Mouse (Mus musculus) urinary bladder, postnatal 36 days (tissue): Measurements from ENCODE around the gene Parp1.
A peak's percentile ranks its signal among the peaks of the same experiment; 100 is the strongest.
"Not testable (repeated sequence)": the region's sequence is repeated elsewhere in the genome, so short reads cannot be mapped to it uniquely, and the experiment has no call there.

Source experiments
- DNase-seq, 2 experiments: peaks; one replicate each; pipeline ENCODE4 v3.0.0; 2022; ENCODE audit warnings: low spot score in 2 of 2, mixed read lengths in 1 of 2

Gene Parp1

GRCm38 (mm10) chr1:180559454-180559853, 9.3 kb upstream of the Parp1 start:
- no peak for DNase-seq

DNA sequence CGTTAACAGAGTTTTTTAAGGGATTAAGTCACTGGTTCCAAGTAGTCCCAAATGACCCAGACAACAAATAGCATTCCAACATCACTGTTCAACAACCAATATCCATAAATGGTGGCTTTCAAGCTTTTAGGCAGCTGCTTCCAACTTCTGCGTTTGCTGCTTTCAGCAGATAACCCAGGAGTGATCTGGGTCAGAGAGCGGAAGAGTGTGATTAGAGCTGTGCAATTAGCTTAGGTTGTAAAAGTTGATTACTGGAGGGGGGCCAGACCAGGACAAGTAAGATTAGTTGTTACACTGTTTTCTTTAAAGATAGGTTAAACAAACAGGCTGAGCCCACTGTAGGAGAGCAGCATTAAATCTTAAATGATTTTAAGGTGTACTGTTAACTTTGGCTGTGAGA, 7.5 kb upstream of the Parp1 start:
- no peak for DNase-seq

- DNase-seq = no peak
Measured at GRCm38 (mm10) chr1:180564885-180565284, 3.8 kb upstream of the Parp1 start.

DNA sequence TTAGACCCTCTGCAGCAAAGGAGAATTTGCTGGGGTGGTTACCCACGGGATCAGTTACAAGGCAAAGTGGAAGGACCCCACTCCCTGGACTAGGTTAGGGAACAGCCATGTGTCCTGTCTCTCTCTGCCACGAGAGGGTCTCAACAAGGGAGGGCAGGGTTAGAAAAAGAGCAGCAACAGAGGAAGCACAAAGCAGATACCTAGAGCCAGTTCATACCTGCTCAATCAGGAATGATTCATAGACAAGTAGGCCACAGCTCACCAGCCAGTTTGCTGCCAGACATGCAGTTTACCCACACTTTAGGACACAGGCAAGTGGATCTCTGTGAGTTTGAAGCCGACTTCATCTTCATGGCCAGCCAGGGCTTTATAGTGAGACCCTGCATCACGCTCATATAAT, 963 bp upstream of the Parp1 start:
- DNase-seq = no peak

DNA sequence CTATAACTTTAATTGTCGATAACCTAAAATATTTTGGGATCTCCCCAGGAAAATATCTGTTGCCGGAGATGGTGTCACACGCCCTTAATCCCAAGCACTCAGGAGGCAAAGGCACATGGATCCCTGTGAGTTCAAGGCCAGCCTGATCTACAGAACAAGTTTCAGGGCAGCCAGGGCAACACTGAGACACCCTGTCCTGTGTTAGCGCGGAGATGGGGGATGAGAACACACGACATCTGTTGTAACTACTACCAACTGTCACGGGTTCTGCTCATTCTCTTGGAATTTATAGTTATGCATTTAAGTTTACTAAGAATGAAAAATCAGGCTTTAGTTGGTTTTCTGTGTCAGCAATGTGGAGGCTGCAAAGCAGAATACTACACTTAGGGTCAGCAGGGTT, 476 bp upstream of the Parp1 start:
- no peak for DNase-seq

DNA sequence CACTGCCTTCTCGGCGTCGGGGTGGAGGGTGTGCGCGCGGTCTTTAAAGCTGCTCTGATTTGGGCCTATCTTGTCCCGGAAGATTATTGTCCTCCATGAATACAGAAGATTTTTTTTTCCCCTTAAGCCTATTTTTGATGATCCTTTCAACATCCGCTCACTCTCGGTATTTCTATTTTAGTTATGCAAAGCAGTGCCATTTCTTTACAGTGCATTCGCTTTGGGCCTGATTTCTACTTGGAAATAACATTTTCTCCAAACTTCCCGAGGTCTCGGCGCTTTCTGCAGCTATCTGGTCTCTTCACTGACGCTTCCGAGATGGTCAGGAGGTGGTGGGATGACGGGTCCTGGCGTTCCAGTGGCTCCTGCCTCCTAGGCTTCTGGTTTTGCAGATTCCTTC, 729 bp downstream of the Parp1 start:
- no peak for DNase-seq

- DNase-seq = no peak
Measured at GRCm38 (mm10) chr1:180570181-180570580, 1.5 kb downstream of the Parp1 start.

DNA sequence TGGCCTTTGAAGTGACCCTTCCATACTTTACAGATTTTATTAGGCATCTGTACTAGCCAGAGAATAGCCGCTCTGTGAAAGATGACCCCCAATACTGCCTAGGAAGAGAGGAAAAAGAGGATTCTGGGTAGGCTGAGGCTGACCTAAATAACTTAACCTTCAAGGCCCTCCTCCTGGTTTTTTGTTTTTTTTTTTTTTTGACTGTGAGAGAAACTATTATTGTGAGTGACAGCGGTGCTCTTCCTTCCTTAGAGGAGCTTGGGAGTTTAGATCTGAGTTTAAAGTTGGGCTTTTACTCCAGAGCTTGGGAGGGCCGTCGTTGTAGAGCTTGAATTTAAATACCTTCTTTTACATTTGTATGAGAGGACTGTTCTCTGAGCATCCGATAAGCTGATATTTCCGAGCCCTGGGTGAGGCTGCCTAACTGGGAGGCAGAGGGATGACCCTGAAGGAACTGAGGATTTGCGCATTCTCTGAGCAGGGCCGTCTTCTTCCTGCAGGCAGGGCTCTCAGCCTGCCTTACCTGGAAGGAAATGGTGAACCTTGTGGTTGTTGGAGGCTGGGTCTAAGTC, 2.4 kb downstream of the Parp1 start:
- no peak for DNase-seq

GRCm38 (mm10) chr1:180571721-180572120, 3.0 kb downstream of the Parp1 start:
- DNase-seq = not testable (repeated sequence)

DNA sequence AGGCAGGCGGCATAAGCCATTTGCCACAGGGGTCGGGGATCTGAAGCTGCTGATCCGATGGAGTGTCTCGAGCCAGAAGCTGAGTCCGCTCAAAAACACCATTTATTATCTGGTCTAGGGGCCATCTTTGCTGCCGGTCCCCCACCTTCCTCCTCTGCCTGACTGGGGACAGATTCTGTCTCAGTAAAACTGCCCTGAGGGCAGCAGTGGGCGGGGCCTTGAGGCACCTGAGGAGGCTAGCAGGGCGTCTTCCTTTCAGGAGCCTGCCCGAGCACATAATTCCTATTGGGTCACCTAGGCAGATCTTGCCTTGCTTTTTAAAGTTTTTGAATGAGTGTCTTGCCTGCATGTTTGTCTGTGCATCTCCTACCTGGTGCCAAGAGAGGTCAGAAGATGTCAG, 3.4 kb downstream of the Parp1 start:
- no peak for DNase-seq

- no peak for DNase-seq
Measured at GRCm38 (mm10) chr1:180576524-180576923, 7.8 kb downstream of the Parp1 start.

DNA sequence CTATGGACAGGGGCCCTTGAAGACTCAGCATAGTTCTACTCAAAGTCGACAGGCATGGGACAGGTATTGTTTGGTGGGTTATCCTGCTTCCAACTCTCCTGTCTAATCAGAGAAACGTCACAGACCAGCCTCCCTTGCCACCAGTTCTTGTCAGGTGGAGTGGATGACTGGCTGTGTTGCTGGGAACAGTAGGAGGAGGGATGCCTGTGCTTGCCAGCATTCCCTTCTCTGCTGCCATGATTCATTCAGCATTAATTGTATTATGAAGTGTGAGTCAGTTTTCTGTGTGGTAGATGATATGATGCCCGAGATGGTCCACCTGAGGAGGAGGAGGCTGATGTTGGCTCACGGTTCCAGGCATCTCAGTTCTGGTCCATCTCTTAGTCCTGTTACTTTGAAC, 9.1 kb downstream of the Parp1 start:
- DNase-seq = no peak

- DNase-seq = no peak
Measured at GRCm38 (mm10) chr1:180587792-180588442, 19.2 kb downstream of the Parp1 start.

GRCm38 (mm10) chr1:180600578-180600977, 31.9 kb downstream of the Parp1 start:
- DNase-seq = no peak

DNA sequence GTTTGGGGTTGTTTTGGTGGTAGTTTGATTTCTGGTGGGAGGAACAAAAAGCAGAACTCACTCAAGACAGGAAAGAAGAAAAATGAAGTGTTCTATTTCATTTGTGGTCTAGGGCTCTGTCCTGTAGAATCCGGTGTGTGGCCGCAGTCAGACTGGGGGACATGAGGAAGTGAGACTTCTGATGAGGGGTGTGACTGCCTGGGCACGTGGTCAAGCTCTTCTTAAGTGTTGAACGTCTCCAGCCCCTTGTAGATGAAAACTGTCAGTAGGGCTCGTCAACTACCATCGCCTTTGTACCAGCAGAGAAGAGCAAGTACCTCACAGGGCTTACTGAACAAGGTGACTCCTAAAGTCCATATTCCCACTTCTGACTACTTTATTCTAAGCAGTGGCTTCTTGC, 33.1 kb downstream of the Parp1 start:
- DNase-seq = no peak

DNA sequence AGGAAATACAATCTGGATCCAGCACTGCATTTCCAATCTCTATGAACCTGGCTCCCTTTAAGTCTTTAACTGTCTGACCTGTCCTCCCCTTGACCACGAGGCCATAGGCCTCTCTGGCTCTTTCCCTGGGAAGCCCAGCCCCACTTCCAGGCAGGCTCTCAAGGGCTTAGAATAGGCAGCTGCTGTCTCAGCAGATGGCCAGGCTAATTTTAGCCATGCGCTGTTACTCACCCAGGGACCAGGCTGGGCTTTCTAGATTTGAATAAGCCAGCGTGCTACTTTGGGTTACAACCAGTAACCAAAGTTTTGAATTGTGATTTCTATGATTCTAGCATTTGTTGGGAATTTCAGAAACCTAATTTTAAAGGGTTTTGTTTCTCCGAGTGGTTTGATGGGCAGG, 35.9 kb downstream of the Parp1 start:
- DNase-seq = peak in 1 of 2 experiments; percentile 17

DNA sequence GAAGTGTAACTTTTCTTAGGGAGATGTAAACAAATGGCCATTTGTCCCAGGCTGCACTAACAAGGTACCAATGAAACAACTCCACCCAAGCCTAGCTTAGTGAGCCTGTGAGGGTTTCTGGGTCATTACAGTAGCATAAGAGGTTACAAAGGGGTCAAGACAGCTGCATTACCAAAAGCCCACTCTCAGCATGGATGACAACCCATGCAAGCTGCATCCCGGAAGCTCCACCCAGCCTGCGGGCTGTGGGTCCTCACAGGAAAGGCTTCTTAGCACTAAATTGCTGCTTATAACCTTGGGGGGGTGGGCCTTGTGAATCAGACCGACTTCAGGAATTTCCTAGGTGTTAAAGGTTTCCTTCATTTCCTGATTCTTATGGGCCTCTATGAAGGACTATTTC, 37.4 kb downstream of the Parp1 start:
- DNase-seq = no peak

DNA sequence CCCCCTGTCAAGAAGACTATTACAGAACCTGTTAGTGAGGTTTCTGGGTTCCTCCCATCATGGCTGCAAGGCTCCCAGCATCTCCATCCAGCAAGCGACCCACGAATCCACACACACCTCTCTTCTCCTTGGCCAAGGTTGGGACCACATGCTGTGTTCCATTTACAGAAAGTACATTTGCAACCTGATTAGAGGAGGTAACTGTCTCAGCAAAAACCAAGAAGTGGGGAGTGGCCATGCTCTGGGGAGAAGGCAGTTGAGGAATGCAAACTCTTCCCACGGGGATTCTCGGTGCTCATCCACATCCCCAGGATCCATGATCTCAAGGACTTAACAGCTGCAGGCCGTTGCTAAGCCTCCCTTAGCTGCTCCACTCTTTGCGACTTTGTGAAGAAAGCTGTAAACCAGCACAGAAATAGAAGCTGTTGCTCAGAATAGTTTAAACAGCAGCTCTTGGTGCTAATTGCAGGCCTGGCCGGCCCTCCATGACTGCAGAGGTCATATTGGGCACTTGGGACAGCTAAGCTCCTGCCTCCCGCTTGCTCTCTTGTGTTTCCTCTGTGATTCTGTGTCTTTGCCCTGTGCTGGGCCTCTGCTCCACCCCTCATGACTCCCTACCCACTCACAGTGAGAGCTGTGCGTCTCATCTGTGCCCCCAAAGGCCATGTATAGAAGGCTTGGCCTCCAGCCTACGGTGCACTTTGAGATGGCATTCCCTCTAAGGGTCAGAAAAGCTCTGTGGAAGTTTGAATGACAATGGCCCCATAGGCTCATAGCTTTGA, 38.3 kb downstream of the Parp1 start:
- no peak for DNase-seq

- DNase-seq = no peak
Measured at GRCm38 (mm10) chr1:180607578-180607879, 38.8 kb downstream of the Parp1 start.

DNA sequence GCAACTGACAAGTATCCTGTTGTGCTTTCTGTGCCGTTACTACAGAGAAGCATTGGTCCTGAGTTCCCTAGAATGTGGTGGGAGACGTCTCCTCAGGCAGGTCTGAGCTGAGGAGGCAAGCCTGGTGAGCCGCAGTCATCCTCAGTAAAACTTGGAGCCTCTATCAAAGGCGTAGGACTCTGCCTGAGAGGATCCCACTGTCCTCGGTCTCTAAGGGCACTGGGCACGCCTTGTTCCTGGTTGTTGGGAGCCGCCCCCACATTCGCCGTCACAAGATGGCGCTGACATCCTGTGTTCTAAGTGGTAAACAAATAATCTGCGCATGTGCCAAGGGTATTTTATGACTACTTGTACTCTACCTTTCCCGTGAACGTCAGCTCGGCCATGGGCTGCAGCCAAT, 43.1 kb downstream of the Parp1 start:
- not testable (repeated sequence) for DNase-seq

DNA sequence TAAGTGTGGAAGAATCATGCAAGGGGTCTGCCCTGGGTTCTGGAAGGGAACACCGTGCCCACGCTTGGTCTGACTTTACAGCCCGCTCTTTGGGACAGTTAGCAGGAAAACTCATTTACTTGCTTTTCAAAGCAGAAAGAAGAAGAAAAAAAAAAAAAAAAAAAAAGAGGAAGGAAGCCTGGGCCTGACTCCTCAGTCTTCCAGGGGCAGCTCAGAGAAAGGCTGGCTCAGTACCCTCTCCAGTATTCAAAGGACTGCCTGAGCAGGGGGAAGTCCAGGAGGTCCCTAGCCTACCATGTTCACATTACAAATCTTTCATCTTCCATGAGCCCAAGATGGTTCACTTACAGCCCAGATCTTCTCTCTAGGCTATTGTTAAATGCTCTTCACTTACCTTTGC, 48.0 kb downstream of the Parp1 start:
- no peak for DNase-seq

GRCm38 (mm10) chr1:180622389-180622788, 53.7 kb downstream of the Parp1 start:
- no peak for DNase-seq

DNA sequence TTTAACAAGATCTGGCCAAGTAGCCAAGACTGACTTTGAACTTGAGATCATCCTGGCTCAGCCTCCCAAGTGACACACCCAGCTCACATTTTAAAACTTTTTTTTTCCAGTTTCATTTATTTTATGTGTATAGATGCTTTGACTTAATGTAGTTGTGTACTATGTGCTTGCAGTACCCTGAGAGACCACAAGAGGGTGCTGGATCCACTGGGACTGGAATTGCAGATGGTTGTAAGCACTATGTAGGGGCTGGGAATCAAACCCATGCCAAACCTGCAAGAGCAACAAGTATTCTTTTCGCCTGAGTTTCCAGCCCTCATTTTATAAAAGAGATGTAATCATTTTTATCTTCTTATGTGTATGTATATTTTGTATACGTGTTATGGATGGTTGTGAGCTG, 55.2 kb downstream of the Parp1 start:
- DNase-seq = no peak
